Mouse (Mus musculus) heart, postnatal 36 days (tissue): ENCODE results near the gene Rsph6a. TPM values are rescaled to one million over a fixed set of nuclear protein-coding genes. Genes with fewer than 3 reads are reported as not detected.

Experiments
- DNase-seq, 2 experiments: peaks; one replicate each; pipeline ENCODE4 v3.0.0; 2021 to 2022
- intact Hi-C: fragments of 180-260 bp; cut with DNase I; formaldehyde crosslinking; loops from one replicate; pipeline ENCODE4 v1.15.1; 2025
- total RNA-seq, 2 experiments: library from RNA; stranded (reverse); gene quantifications; 2 replicates each; pipeline ENCODE4 v1.2.3; 2021

Gene Rsph6a
- total RNA-seq, 2 experiments from 2014 or later = not detected

- intact Hi-C loops = no loop called here
Measured at GRCm38 (mm10) chr7:19075723-19076585, 21.5 kb downstream of the Rsph6a start, which contains the start of gene Dmwd. Gene Dmwd (plus strand): TSS chr7:19076227.

GRCm38 (mm10) chr7:19076586-19076991 lies 22.1 kb downstream of the Rsph6a start:
- DNase-seq = peak; percentile 24 to 49
- intact Hi-C loops = no loop called here

More at GRCm38 (mm10) chr7:19075723-19076585, 21.5 kb downstream of the Rsph6a start, which contains the start of gene Dmwd:
- peak; percentile 89 to 90 for DNase-seq

- peak in 1 of 2 experiments; percentile 44 for DNase-seq
- intact Hi-C loops = loop anchor here (2.0 kb wide), 1 partner anchor 15 kb away; no protein-coding TSS in a partner anchor
Measured at GRCm38 (mm10) chr7:19077761-19078160, 23.3 kb downstream of the Rsph6a start.

GRCm38 (mm10) chr7:19078732-19079131 lies 24.2 kb downstream of the Rsph6a start:
- intact Hi-C loops = loop anchor here (2.0 kb wide), 1 partner anchor 14 kb away; no protein-coding TSS in a partner anchor
- peak in 1 of 2 experiments; percentile 2 for DNase-seq

- peak in 1 of 2 experiments; percentile 2 for DNase-seq
- intact Hi-C loops = no loop called here
Measured at GRCm38 (mm10) chr7:19080451-19080950, 26.0 kb downstream of the Rsph6a start.

GRCm38 (mm10) chr7:19082171-19082570 lies 27.7 kb downstream of the Rsph6a start:
- intact Hi-C loops = no loop called here
- DNase-seq = no peak

GRCm38 (mm10) chr7:19083096-19083495 lies 28.6 kb downstream of the Rsph6a start:
- intact Hi-C loops = no loop called here

GRCm38 (mm10) chr7:19083701-19084100 lies 29.2 kb downstream of the Rsph6a start, which contains the start of gene Dmpk:
Gene Dmpk (plus strand): TSS chr7:19083849.
- DNase-seq = peak; percentile 54 to 69
- intact Hi-C loops = no loop called here

More at GRCm38 (mm10) chr7:19083096-19083495, 28.6 kb downstream of the Rsph6a start:
- peak; percentile 68 to 74 for DNase-seq

GRCm38 (mm10) chr7:19084277-19084771 lies 29.8 kb downstream of the Rsph6a start:
- intact Hi-C loops = no loop called here
- peak in 1 of 2 experiments; percentile 43 for DNase-seq

- no peak for DNase-seq
- intact Hi-C loops = no loop called here
Measured at GRCm38 (mm10) chr7:19084921-19085473, 30.5 kb downstream of the Rsph6a start.

GRCm38 (mm10) chr7:19085495-19085894 lies 31.0 kb downstream of the Rsph6a start:
- intact Hi-C loops = no loop called here
- no peak for DNase-seq

- intact Hi-C loops = no loop called here
- no peak for DNase-seq
Measured at GRCm38 (mm10) chr7:19086042-19086441, 31.6 kb downstream of the Rsph6a start.

GRCm38 (mm10) chr7:19086760-19087159 lies 32.3 kb downstream of the Rsph6a start:
- intact Hi-C loops = no loop called here
- DNase-seq = no peak

GRCm38 (mm10) chr7:19088813-19089212 lies 34.3 kb downstream of the Rsph6a start:
- peak in 1 of 2 experiments; percentile 76 for DNase-seq
- intact Hi-C loops = loop anchor here (1.0 kb wide), 1 partner anchor 19 kb away; no protein-coding TSS in a partner anchor

- intact Hi-C loops = loop anchor here (2.0 kb wide), 1 partner anchor 13 kb away; no protein-coding TSS in a partner anchor
- no peak for DNase-seq
Measured at GRCm38 (mm10) chr7:19091913-19092312, 37.4 kb downstream of the Rsph6a start.

- intact Hi-C loops = loop anchor here (1.0 to 2.0 kb wide), 2 partner anchors 14 to 24 kb away; no protein-coding TSS in a partner anchor
- peak; percentile 47 to 67 for DNase-seq
Measured at GRCm38 (mm10) chr7:19092381-19093173, 38.1 kb downstream of the Rsph6a start.

GRCm38 (mm10) chr7:19093174-19093521 lies 38.7 kb downstream of the Rsph6a start:
- peak; percentile 88 to 89 for DNase-seq
- intact Hi-C loops = loop anchor here (1.0 to 2.0 kb wide), 2 partner anchors 14 to 25 kb away; no protein-coding TSS in a partner anchor

- intact Hi-C loops = loop anchor here (1.0 to 2.0 kb wide), 2 partner anchors 15 to 25 kb away; no protein-coding TSS in a partner anchor
Measured at GRCm38 (mm10) chr7:19093537-19094385, 39.3 kb downstream of the Rsph6a start.

GRCm38 (mm10) chr7:19094471-19094825 lies 40.0 kb downstream of the Rsph6a start, which contains the start of gene Six5:
Gene Six5 (plus strand): TSS chr7:19094594.
- DNase-seq = peak in 1 of 2 experiments; percentile 60
- intact Hi-C loops = no loop called here

More at GRCm38 (mm10) chr7:19093537-19094385, 39.3 kb downstream of the Rsph6a start:
- DNase-seq = peak; percentile 94 to 95
